Mouse (Mus musculus): ENCODE measurements at regions not wholly inside any gene's neighbourhood (a gene's known extent, or its start where the extent isn't known, plus 50 kb on each side); places are given as distances from the start of the nearest gene placed in this dataset.

DNA sequence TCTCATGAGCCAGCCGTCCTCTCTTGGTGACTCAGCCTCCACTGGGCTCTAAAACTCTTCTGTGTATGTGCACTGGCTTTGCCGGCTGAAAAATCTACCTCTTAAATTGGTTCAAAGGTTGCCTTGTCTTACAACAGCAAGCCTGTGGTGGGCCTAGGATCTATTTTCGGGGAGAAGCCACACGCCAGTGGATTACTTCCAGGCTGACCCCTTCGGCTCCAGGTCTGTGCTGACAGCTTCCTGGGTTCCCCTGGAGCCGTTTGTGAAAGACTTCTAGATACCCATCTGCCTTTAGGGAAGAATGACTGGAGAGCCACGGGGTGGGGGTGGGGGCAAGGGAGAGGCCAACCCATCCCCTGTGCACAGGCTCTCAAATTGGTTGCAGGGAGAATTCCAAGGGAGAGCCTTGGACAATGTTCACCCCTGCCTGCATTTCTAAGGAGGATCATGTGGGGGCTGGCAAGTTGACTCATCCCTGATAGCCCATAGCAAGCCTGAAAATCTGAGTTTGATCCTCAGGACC, 90.3 kb downstream of the Smim20 start:
- no peak overlapping the region for H3K4me2 ChIP-seq
- no peak for ATAC-seq (replicated peaks; ENCODE audit: insufficient number of reproducible peaks, low FRiP score, low TSS enrichment)
- WGBS (ENCODE audit: insufficient replicate concordance) = 44% methylated on average over 7 of the region's 7 CpGs
- no peaks in the 10 kb centered on the region for H3K36me3 ChIP-seq (ENCODE audit: control insufficient read depth, insufficient read depth, low read length)
- no peak overlapping the region for H3K27ac ChIP-seq (ENCODE audit: low read depth, low read length)
- no peaks in the 10 kb centered on the region; the same call in 1 of the 2 replicates for H3K4me1 ChIP-seq (ENCODE audit: control insufficient read depth, insufficient read depth, low read length)
- H3K27me3 ChIP-seq (ENCODE audit: control insufficient read depth, insufficient read depth, low read length) = peaks cover 5% of the 10 kb centered on the region; the same call in 1 of the 2 replicates
- no peaks in the 10 kb centered on the region for H3K9me3 ChIP-seq (replicated peaks; ENCODE audit: control insufficient read depth, low read length)
- H3K4me3 ChIP-seq (ENCODE audit: low read depth, low read length) = no peak overlapping the region
- H3K9ac ChIP-seq (ENCODE audit: low read depth, low read length) = no peak overlapping the region

DNA sequence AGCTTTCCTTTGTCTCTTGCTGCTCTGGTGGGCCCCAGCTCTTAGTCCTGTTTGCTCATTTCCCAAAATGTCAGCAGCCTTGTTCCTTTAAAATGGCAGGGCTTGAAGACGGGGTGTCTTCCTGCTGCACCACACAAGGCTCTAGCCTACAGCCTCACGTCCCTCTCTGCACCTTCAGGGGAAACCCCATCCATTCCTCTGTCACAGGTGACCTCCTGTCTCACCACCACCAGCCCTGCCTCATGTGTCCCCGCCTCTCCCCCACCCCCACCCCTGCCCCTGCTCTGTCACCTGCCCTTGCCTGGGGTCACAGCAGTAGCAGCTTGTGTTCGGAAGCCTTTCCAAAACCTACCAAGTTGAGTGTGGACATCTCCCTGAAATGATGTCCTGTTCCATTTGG, 91.3 kb downstream of the Smim20 start:
- Histone ChIP-seq H3K4me3 (ENCODE audit: low read depth, low read length) (no peak overlapping the region), H3K36me3 (ENCODE audit: control insufficient read depth, insufficient read depth, low read length) (no peaks in the 10 kb centered on the region), H3K4me2 (no peak overlapping the region), H3K27ac (ENCODE audit: low read depth, low read length) (no peak overlapping the region), H3K4me1 (ENCODE audit: control insufficient read depth, insufficient read depth, low read length) (no peaks in the 10 kb centered on the region; the same call in 1 of the 2 replicates), H3K27me3 (ENCODE audit: control insufficient read depth, insufficient read depth, low read length) (peaks cover 5% of the 10 kb centered on the region; the same call in 1 of the 2 replicates), H3K9me3 (replicated peaks; ENCODE audit: control insufficient read depth, low read length) (no peaks in the 10 kb centered on the region), H3K9ac (ENCODE audit: low read depth, low read length) (no peak overlapping the region)
- WGBS (ENCODE audit: insufficient replicate concordance) = 65% methylated on average over 4 of the region's 4 CpGs
- no peak for ATAC-seq (replicated peaks; ENCODE audit: insufficient number of reproducible peaks, low FRiP score, low TSS enrichment)

- no peaks in the 10 kb centered on the region for H3K36me3 ChIP-seq (ENCODE audit: control insufficient read depth, insufficient read depth, low read length)
- no peak overlapping the region for H3K4me2 ChIP-seq
- ATAC-seq (replicated peaks; ENCODE audit: insufficient number of reproducible peaks, low FRiP score, low TSS enrichment) = no peak
- peaks cover 5% of the 10 kb centered on the region; the same call in 1 of the 2 replicates for H3K27me3 ChIP-seq (ENCODE audit: control insufficient read depth, insufficient read depth, low read length)
- H3K4me3 ChIP-seq (ENCODE audit: low read depth, low read length) = no peak overlapping the region
- H3K9ac ChIP-seq (ENCODE audit: low read depth, low read length) = no peak overlapping the region
- WGBS (ENCODE audit: insufficient replicate concordance) = 60% methylated on average over 12 of the region's 12 CpGs
- H3K4me1 ChIP-seq (ENCODE audit: control insufficient read depth, insufficient read depth, low read length) = no peaks in the 10 kb centered on the region; the same call in 1 of the 2 replicates
- H3K9me3 ChIP-seq (replicated peaks; ENCODE audit: control insufficient read depth, low read length) = no peaks in the 10 kb centered on the region
- no peak overlapping the region for H3K27ac ChIP-seq (ENCODE audit: low read depth, low read length)
These were observed 93.0 kb downstream of the Smim20 start for GRCm38 (mm10) chr5:53359887-53360286.

DNA sequence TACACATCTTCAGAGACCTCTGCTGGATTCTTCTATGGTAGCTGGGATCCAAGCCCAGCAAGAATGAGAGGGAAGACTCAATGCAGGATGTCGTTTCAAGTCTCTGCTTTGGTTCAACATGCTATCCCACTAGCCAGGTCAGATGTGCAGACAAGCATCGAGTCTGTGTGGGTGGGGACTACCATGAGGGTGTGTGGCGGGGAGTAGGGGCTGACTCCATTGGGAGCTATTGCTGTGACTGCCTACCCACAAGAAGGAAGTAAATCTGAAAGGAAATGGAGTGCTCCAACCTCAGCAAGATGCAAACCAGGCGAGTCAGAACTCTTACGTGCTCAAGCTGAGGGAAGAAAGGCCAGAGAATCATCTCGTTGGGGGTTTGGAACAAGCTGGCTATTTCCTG, 94.4 kb downstream of the Smim20 start:
- H3K27me3 ChIP-seq (ENCODE audit: control insufficient read depth, insufficient read depth, low read length) = peaks cover 5% of the 10 kb centered on the region; the same call in 1 of the 2 replicates
- no peaks in the 10 kb centered on the region for H3K9me3 ChIP-seq (replicated peaks; ENCODE audit: control insufficient read depth, low read length)
- no peaks in the 10 kb centered on the region for H3K36me3 ChIP-seq (ENCODE audit: control insufficient read depth, insufficient read depth, low read length)
- H3K4me3 ChIP-seq (ENCODE audit: low read depth, low read length) = no peak overlapping the region
- 72% methylated on average over 6 of the region's 6 CpGs for WGBS (ENCODE audit: insufficient replicate concordance)
- no peak overlapping the region for H3K27ac ChIP-seq (ENCODE audit: low read depth, low read length)
- no peak overlapping the region for H3K9ac ChIP-seq (ENCODE audit: low read depth, low read length)
- H3K4me1 ChIP-seq (ENCODE audit: control insufficient read depth, insufficient read depth, low read length) = no peaks in the 10 kb centered on the region; the same call in 1 of the 2 replicates
- ATAC-seq (replicated peaks; ENCODE audit: insufficient number of reproducible peaks, low FRiP score, low TSS enrichment) = no peak
- H3K4me2 ChIP-seq = no peak overlapping the region

DNA sequence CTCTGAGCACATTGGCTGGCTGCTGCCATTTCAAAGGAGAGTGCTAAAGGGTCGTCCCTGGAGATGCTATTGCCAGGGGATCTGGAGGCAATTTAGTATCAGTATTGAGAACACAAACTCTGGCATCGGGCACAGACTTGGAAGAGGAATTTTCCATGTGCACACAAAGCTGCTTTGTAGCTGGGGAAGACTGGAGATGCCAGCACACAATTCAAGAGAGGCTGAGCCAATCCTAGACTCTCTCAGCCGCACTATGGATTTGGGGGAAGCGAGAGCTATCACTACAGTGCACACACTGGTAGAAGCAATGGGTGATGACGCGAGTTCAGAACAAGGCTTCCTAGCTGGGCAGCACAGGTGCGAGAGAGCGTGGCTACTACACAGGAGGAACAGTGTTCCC, 97.0 kb downstream of the Smim20 start:
- 79% methylated on average over 8 of the region's 8 CpGs for WGBS (ENCODE audit: insufficient replicate concordance)

DNA sequence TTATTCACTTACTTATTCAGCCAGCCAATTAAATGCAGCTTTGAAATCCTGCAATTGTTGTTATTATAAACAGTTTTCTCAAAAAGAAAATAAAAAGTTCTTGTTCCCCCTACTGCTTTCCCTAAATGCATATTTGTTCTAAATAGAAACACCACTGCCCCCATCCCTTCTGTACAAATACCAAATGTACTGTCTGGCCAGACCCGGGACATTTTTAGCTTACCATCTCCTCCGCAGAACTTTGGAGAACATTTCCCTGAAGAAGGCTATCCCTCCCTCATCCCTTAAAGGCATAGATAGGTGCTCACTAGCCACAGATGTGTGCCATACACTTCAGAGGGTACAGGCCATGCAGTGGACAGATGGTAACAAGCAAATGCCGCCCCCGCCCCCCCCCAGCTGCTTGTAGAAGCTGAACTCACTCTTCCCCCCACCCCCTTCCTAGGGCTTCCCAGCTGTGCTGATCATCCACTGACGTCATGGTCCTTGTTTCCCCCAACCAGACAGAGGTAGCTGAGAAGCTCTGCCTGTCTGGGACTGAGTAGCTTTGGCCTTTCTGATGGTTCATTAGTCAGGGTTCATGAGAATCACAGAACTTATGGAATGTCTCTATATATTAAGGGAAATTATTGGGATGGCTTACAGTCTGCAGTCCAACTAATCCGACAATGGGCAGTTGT, 98.9 kb upstream of the Rbpj start:
- H3K4me3 ChIP-seq (ENCODE audit: low read depth, low read length) = no peak overlapping the region
- no peaks in the 10 kb centered on the region for H3K36me3 ChIP-seq (ENCODE audit: control insufficient read depth, insufficient read depth, low read length)
- no peaks in the 10 kb centered on the region for H3K4me1 ChIP-seq (ENCODE audit: control insufficient read depth, insufficient read depth, low read length)
- 72% methylated on average over 6 of the region's 6 CpGs for WGBS (ENCODE audit: insufficient replicate concordance)
- ATAC-seq (replicated peaks; ENCODE audit: insufficient number of reproducible peaks, low FRiP score, low TSS enrichment) = no peak
- no peak overlapping the region for H3K4me2 ChIP-seq
- no peaks in the 10 kb centered on the region; the same call in 1 of the 2 replicates for H3K27me3 ChIP-seq (ENCODE audit: control insufficient read depth, insufficient read depth, low read length)
- H3K27ac ChIP-seq (ENCODE audit: low read depth, low read length) = no peak overlapping the region
- H3K9ac ChIP-seq (ENCODE audit: low read depth, low read length) = no peak overlapping the region
- H3K9me3 ChIP-seq (replicated peaks; ENCODE audit: control insufficient read depth, low read length) = no peaks in the 10 kb centered on the region

More for the DNA sequence above, 97.0 kb downstream of the Smim20 start:
- no peak for ATAC-seq (replicated peaks; ENCODE audit: insufficient number of reproducible peaks, low FRiP score, low TSS enrichment)
- Histone ChIP-seq H3K4me3 (ENCODE audit: low read depth, low read length) (no peak overlapping the region), H3K9me3 (replicated peaks; ENCODE audit: control insufficient read depth, low read length) (no peaks in the 10 kb centered on the region), H3K27ac (ENCODE audit: low read depth, low read length) (no peak overlapping the region), H3K4me2 (no peak overlapping the region), H3K27me3 (ENCODE audit: control insufficient read depth, insufficient read depth, low read length) (no peaks in the 10 kb centered on the region; the same call in 1 of the 2 replicates), H3K4me1 (ENCODE audit: control insufficient read depth, insufficient read depth, low read length) (no peaks in the 10 kb centered on the region; the same call in 1 of the 2 replicates), H3K36me3 (ENCODE audit: control insufficient read depth, insufficient read depth, low read length) (no peaks in the 10 kb centered on the region), H3K9ac (ENCODE audit: low read depth, low read length) (no peak overlapping the region)

- 76% methylated on average over 7 of the region's 7 CpGs for WGBS (ENCODE audit: insufficient replicate concordance)
- Histone ChIP-seq H3K4me3 (ENCODE audit: low read depth, low read length) (no peak overlapping the region), H3K36me3 (ENCODE audit: control insufficient read depth, insufficient read depth, low read length) (no peaks in the 10 kb centered on the region), H3K9me3 (replicated peaks; ENCODE audit: control insufficient read depth, low read length) (no peaks in the 10 kb centered on the region), H3K27ac (ENCODE audit: low read depth, low read length) (no peak overlapping the region), H3K27me3 (ENCODE audit: control insufficient read depth, insufficient read depth, low read length) (no peaks in the 10 kb centered on the region), H3K9ac (ENCODE audit: low read depth, low read length) (no peak overlapping the region), H3K4me2 (no peak overlapping the region), H3K4me1 (ENCODE audit: control insufficient read depth, insufficient read depth, low read length) (no peaks in the 10 kb centered on the region)
- ATAC-seq (replicated peaks; ENCODE audit: insufficient number of reproducible peaks, low FRiP score, low TSS enrichment) = no peak
These were observed 95.7 kb upstream of the Rbpj start for GRCm38 (mm10) chr5:53370272-53370671.

GRCm38 (mm10) chr5:53371638-53372037, 94.3 kb upstream of the Rbpj start:
- Histone ChIP-seq H3K27me3 (ENCODE audit: control insufficient read depth, insufficient read depth, low read length) (no peaks in the 10 kb centered on the region), H3K27ac (ENCODE audit: low read depth, low read length) (no peak overlapping the region), H3K9me3 (replicated peaks; ENCODE audit: control insufficient read depth, low read length) (no peaks in the 10 kb centered on the region), H3K4me1 (ENCODE audit: control insufficient read depth, insufficient read depth, low read length) (no peaks in the 10 kb centered on the region; the same call in 1 of the 2 replicates), H3K36me3 (ENCODE audit: control insufficient read depth, insufficient read depth, low read length) (no peaks in the 10 kb centered on the region), H3K4me2 (no peak overlapping the region), H3K9ac (ENCODE audit: low read depth, low read length) (no peak overlapping the region), H3K4me3 (ENCODE audit: low read depth, low read length) (no peak overlapping the region)
- WGBS (ENCODE audit: insufficient replicate concordance) = 78% methylated on average over 3 of the region's 3 CpGs
- ATAC-seq (replicated peaks; ENCODE audit: insufficient number of reproducible peaks, low FRiP score, low TSS enrichment) = no peak

GRCm38 (mm10) chr5:53373315-53373714, 92.6 kb upstream of the Rbpj start:
- Histone ChIP-seq H3K4me1 (ENCODE audit: control insufficient read depth, insufficient read depth, low read length) (no peaks in the 10 kb centered on the region; the same call in 1 of the 2 replicates), H3K27ac (ENCODE audit: low read depth, low read length) (no peak overlapping the region), H3K4me2 (no peak overlapping the region), H3K36me3 (ENCODE audit: control insufficient read depth, insufficient read depth, low read length) (no peaks in the 10 kb centered on the region), H3K27me3 (ENCODE audit: control insufficient read depth, insufficient read depth, low read length) (no peaks in the 10 kb centered on the region), H3K4me3 (ENCODE audit: low read depth, low read length) (no peak overlapping the region), H3K9me3 (replicated peaks; ENCODE audit: control insufficient read depth, low read length) (no peaks in the 10 kb centered on the region), H3K9ac (ENCODE audit: low read depth, low read length) (no peak overlapping the region)
- WGBS (ENCODE audit: insufficient replicate concordance) = 78% methylated on average over 2 of the region's 2 CpGs
- ATAC-seq (replicated peaks; ENCODE audit: insufficient number of reproducible peaks, low FRiP score, low TSS enrichment) = no peak

All from heart, embryonic 11.5 days (tissue).